Mouse (Mus musculus) embryonic facial prominence, embryonic 12.5 days (tissue): Measurements from ENCODE around the gene Slc35g2. TPM values are rescaled to one million over a fixed set of nuclear protein-coding genes. Genes with fewer than 3 reads are reported as not detected.

Experiments used
- ATAC-seq: fragments of 200-750 bp; cut with Nextera tagmentation; 2 replicates; pipeline ENCODE4 v1.8.0; 2017; ENCODE audit not compliant: insufficient number of reproducible peaks, insufficient read depth, low FRiP score, low TSS enrichment
- H3K27ac ChIP-seq: fragments of 300-500 bp; sonication (generic); 2 replicates; pipeline ENCODE4 v1.5.1; 2016; ENCODE audit warnings: mild to moderate bottlenecking
- H3K27me3 ChIP-seq: fragments of 300-500 bp; sonication (generic); 2 replicates; pipeline ENCODE4 v1.6.1; 2016; ENCODE audit warnings: mild to moderate bottlenecking, moderate library complexity
- H3K36me3 ChIP-seq: fragments of 300-500 bp; sonication (generic); 2 replicates; pipeline ENCODE4 v1.6.1; 2016; ENCODE audit warnings: mild to moderate bottlenecking
- H3K4me1 ChIP-seq: fragments of 300-500 bp; sonication (generic); 2 replicates; pipeline ENCODE4 v1.6.1; 2016
- H3K4me2 ChIP-seq: fragments of 300-500 bp; sonication (generic); replicated peaks from 2 replicates; pipeline ENCODE4 v1.6.1; 2016; ENCODE audit warnings: mild to moderate bottlenecking, moderate library complexity
- H3K4me3 ChIP-seq: fragments of 300-500 bp; sonication (generic); 2 replicates; pipeline ENCODE4 v1.5.1; 2016; ENCODE audit warnings: mild to moderate bottlenecking
- H3K9ac ChIP-seq: fragments of 300-500 bp; sonication (generic); 2 replicates; pipeline ENCODE4 v1.6.1; 2016; ENCODE audit warnings: mild to moderate bottlenecking, moderate library complexity
- H3K9me3 ChIP-seq: fragments of 300-500 bp; sonication (generic); 2 replicates; pipeline ENCODE4 v1.6.1; 2016; ENCODE audit warnings: mild to moderate bottlenecking, moderate library complexity
- WGBS: fragments of 180-500 bp; shearing (Covaris S2); methylation state at CpG from one replicate; pipeline ENCODE4 v1.1.7; 2016; 5-methylcytosine and 5-hydroxymethylcytosine counted together
- polyA plus RNA-seq: library from polyadenylated mRNA; unstranded; fragments of >200 nt; fragmentation: Nextera tagmentation; extraction: Ambion mirVana; gene quantifications from 2 replicates; pipeline ENCODE4 v1.2.1, GENCODE M21; 2016

Slc35g2 gene
- polyA plus RNA-seq, 1 experiment from 2014 or later = 4.4 TPM

DNA sequence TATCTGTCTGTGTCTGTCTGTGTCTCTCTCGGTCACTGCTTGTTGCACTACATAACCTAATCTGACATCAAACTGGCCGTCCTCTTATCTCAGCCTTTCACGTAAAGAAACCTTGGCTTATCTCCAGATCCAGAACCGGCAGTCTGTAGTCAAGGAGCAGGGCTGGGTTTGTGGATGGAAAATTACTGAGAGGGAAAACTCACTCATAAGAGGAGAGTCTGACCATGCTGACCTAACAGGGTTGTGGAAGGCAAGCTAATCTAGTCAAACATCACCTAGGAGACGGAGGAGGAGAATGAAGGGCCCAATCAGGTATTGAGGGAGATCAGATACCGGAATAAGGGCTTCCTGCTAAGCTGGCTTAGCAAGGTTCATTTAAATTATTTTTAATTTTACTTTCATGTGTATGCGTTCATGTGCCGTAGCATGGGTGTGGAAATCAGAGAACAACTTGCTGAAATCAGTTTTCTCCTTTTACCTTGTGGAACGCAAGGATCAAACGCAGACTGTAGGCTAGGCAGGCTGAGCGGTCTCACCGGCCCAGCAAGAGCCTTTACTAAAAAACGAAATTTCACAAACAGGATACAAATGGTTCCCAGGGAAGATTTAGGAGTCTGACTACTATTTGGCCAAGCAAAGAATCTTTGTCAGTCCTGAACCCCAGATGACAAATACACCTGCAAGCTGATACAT, 12.1 kb upstream of the Slc35g2 start:
- ATAC-seq = no peak
- Histone ChIP-seq H3K36me3 (no peaks in the 10 kb centered on the region), H3K4me3 (no peak overlapping the region), H3K27ac (no peak overlapping the region), H3K9me3 (no peaks in the 10 kb centered on the region), H3K4me1 (peaks cover 13% of the 10 kb centered on the region), H3K9ac (no peak overlapping the region), H3K4me2 (no peak overlapping the region), H3K27me3 (no peaks in the 10 kb centered on the region)
- 66% methylated on average over 13 of the region's 13 CpGs for WGBS

DNA sequence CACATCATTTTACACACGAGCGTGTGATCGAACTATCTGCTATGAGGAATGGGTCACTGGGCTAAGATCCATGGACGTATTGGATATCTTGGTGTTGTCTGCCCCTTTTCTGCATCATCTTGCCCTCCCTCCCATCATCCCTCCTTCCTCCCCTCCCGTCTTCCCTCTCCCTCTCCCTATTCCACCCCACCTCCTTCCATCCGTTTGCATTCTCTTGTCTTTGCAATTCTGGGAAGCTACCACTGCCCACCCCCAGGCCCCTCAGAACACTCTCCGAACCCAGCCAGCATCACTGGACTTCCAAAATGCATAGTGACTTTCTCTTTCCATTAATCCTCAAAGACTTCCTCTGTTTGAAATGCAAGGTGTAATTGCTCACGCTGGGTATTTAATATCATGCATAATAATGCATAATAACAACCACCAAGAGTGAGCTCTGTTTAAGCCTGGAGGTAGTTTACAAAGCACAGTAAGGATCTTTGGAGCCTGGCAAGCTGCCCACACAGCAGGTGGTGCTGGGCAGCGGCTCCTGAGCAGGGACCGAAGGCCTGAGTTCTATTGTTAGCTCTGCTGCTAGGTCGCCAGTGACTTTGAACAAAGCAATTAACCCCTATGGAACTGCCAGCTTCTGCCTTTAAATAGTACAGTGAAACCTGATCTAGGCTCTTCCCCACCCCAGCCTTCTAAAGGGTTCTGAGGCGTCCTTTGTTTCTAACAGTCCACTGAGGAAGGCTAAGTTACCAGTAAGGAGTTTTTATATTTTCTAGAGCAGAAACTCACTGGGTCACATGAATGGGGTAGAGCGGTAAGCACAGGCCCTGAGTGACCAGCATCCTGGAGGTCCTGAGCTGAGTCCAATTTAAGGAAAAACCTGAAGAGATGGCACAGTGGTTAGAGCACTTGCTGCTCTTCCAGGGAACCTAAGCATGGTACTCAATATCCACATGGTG, 10.9 kb upstream of the Slc35g2 start:
- Histone ChIP-seq H3K36me3 (no peaks in the 10 kb centered on the region), H3K4me3 (no peak overlapping the region), H3K4me1 (peaks cover 13% of the 10 kb centered on the region), H3K4me2 (no peak overlapping the region), H3K9ac (no peak overlapping the region), H3K9me3 (no peaks in the 10 kb centered on the region), H3K27ac (0 out of 2 replicates have a peak overlapping the region, but pooled peaks have one; percentile 23), H3K27me3 (no peaks in the 10 kb centered on the region)
- 37% methylated on average over 13 of the region's 13 CpGs for WGBS
- peak; percentile 82 for ATAC-seq

DNA sequence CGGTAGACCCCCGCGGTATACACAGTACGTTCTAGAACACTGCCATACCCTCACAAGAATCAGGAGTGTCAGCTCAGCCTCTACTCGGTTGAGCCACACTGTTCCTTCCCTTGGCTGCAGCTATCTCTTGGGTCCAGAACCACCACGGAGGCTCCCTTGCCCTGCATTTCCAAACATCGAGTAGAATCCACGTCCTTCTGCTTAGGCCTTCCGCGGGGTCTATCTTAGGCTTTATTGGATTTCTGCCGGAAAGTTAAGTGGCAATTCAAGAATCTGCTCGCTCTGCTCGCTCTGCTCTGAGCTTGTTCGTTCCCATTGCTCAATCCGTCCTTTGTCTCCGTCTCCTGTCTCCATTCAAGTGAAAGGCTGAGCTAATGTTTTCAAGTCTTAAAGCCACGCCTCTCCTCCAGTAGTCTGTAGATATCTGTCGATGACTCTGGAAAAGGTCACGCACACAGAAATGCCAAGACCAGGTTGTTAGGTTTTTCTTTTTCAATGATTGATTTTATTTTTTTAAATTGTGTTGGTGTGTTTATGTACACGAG, 9.4 kb upstream of the Slc35g2 start:
- Histone ChIP-seq H3K9me3 (no peaks in the 10 kb centered on the region), H3K4me2 (no peak overlapping the region), H3K4me1 (peaks cover 13% of the 10 kb centered on the region), H3K9ac (no peak overlapping the region), H3K27me3 (no peaks in the 10 kb centered on the region), H3K4me3 (no peak overlapping the region), H3K27ac (no peak overlapping the region), H3K36me3 (no peaks in the 10 kb centered on the region)
- 62% methylated on average over 20 of the region's 20 CpGs for WGBS
- ATAC-seq = no peak

DNA sequence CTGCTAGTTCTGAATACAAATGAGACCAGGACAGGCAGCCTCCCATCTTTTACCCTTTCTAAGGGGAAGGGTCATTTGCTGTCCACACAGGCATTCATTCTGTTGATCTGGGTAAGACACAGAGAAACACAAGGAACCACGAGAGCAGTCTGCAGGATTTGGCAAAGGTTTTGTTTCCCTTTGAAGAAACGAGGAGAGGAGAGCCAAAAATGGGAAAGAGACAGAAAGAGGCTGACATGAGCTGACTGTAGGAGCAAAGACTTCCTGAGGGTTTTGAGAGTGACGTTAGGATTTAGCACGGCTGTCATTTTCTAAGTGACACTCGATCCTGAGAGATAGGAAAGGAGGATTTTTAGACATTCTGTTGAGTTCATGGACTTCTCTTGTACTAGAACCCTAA, 3.1 kb upstream of the Slc35g2 start:
- 58% methylated on average over 5 of the region's 5 CpGs for WGBS
- H3K27ac ChIP-seq = no peak overlapping the region
- H3K9ac ChIP-seq = no peak overlapping the region
- no peak overlapping the region for H3K4me3 ChIP-seq
- H3K9me3 ChIP-seq = no peaks in the 10 kb centered on the region
- H3K27me3 ChIP-seq = peaks cover 4% of the 10 kb centered on the region; the same call in 1 of the 2 replicates
- no peak for ATAC-seq
- H3K36me3 ChIP-seq = no peaks in the 10 kb centered on the region
- peaks cover 6% of the 10 kb centered on the region; the same call in 1 of the 2 replicates for H3K4me1 ChIP-seq
- H3K4me2 ChIP-seq = no peak overlapping the region

DNA sequence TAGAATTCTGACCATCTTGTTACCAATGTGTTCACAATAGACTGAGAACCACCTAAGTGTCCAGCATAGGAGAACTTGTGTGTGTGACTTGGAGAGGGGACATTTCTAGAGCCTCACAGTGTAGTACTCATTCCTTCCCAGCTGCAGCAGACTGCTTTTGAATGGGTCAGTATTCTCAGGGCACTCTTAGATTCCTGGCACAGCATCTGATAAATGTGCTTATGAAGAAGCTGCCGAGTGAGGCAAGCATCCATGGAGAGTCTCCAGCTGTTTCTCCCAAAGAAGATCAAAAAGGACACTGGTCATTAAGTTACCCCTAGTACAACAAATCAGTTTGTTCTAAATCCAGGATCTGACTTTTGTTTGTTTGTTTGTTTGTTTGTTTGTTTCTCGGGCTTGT, 2.4 kb upstream of the Slc35g2 start:
- no peak for ATAC-seq
- Histone ChIP-seq H3K9ac (no peak overlapping the region), H3K9me3 (no peaks in the 10 kb centered on the region), H3K27ac (no peak overlapping the region), H3K4me2 (no peak overlapping the region), H3K4me3 (no peak overlapping the region), H3K4me1 (peaks cover 6% of the 10 kb centered on the region; the same call in 1 of the 2 replicates), H3K27me3 (peaks cover 4% of the 10 kb centered on the region; the same call in 1 of the 2 replicates), H3K36me3 (no peaks in the 10 kb centered on the region)
- whole genome bisulfite sequencing = 60% methylated on average over 2 of the region's 2 CpGs

DNA sequence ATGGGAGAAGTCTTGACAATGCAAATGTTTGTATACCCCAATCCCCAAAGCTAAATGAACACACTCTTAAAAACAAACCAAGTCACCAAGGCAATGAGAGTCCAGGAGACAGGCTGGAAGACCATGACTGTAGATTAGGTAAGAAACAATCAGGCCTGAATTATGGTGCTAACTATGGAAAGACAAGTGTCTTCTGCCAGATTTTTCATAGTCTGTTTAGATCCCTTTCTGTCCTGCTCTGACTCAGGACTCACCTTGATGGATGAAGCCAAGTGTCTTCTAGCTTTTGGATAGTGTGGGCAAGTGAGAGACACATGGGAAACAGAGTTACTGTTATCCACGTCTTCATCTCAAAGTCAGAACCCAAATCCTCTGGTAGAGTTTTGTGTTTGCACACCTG, 621 bp upstream of the Slc35g2 start:
- H3K4me2 ChIP-seq = peak overlapping the region; percentile 73
- 82% methylated on average over 1 of the region's 1 CpGs for WGBS
- H3K4me3 ChIP-seq = peak overlapping the region; percentile 68; the same call in 1 of the 2 replicates
- no peak overlapping the region for H3K9ac ChIP-seq
- ATAC-seq = no peak
- no peaks in the 10 kb centered on the region for H3K9me3 ChIP-seq
- peaks cover 4% of the 10 kb centered on the region; the same call in 1 of the 2 replicates for H3K27me3 ChIP-seq
- peaks cover 6% of the 10 kb centered on the region; the same call in 1 of the 2 replicates for H3K4me1 ChIP-seq
- no peaks in the 10 kb centered on the region for H3K36me3 ChIP-seq
- no peak overlapping the region for H3K27ac ChIP-seq

DNA sequence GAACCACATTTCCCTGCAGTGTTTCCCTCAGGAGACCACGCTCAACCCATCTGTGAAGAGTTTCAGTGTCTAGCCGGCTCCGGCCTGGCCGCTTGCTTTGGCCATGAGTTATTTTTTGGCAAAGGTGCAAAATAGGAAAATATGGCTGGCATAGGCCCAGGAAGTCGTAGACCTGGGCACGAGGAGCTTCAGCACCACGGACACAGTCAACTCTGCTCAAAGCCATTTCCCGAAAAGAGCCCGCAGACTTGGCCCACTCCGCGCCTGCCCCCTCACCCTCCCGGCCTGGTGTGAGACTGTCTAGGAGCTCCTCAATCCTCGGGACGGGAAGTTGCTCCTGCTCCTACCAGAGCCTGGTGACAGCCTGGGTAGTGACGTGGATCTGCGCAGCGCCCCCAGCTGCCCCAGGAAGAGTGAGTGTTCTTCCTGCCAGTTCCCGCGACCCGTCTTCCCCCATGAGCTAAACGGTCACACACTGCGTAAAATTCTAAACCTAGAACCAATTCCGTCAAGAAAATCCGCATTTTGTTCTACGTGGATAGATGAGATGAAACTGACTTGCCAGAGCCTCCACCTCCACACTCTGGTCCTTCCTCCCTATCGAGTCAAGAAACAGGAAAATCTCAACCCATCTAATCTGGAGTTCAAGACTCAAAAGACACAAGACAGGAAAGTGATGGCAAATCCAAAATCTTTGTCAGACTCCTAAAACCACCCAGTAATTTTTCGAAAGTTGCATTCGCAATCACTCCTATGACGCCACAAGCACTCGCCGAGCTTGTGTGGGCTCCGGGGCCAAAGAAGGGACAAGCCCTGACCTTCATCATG, 878 bp downstream of the Slc35g2 start:
- Histone ChIP-seq H3K27me3 (peaks cover 4% of the 10 kb centered on the region; the same call in 1 of the 2 replicates), H3K9ac (peak overlapping the region; percentile 69), H3K4me2 (peak overlapping the region; percentile 73), H3K4me1 (peaks cover 6% of the 10 kb centered on the region; the same call in 1 of the 2 replicates), H3K4me3 (peak overlapping the region; percentile 68), H3K27ac (no peak overlapping the region), H3K9me3 (no peaks in the 10 kb centered on the region), H3K36me3 (no peaks in the 10 kb centered on the region)
- 0 out of 2 replicates have a peak, but pooled peaks have one; percentile 59 for ATAC-seq
- 10% methylated on average over 32 of the region's 32 CpGs for whole genome bisulfite sequencing

DNA sequence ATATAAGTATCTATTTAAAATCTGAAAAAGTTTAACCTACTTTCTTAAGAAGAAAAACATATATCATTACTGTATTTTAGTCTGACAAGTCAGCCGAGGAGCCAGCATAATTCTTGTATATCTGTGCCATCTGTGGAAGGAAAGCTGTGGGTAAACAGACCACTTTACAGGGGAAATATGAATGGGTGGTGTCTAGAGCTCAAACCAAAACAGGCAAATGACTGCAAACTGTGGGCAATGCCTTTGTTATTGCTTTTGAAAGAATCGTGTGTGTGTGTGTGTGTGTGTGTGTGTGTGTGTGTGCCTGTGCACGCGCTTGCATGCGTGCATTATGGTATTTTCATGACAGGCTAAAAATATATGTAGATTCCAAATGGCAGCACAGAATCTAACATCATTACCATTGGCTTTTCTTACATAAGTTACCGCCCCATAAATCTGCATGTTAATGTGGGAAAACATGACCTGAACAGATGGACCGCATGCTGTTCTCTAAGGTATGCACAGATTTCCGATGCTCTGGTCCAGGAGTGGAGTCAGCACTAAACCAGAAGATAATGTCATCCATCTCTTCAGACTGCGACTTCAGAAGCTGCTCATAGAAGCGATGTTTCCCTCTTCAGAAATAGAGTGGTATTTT, 10.5 kb downstream of the Slc35g2 start:
- Histone ChIP-seq H3K9me3 (no peaks in the 10 kb centered on the region), H3K36me3 (no peaks in the 10 kb centered on the region), H3K27ac (no peak overlapping the region), H3K9ac (no peak overlapping the region), H3K4me2 (no peak overlapping the region), H3K27me3 (no peaks in the 10 kb centered on the region), H3K4me1 (no peaks in the 10 kb centered on the region), H3K4me3 (no peak overlapping the region)
- no peak for ATAC-seq
- WGBS = 91% methylated on average over 10 of the region's 10 CpGs

DNA sequence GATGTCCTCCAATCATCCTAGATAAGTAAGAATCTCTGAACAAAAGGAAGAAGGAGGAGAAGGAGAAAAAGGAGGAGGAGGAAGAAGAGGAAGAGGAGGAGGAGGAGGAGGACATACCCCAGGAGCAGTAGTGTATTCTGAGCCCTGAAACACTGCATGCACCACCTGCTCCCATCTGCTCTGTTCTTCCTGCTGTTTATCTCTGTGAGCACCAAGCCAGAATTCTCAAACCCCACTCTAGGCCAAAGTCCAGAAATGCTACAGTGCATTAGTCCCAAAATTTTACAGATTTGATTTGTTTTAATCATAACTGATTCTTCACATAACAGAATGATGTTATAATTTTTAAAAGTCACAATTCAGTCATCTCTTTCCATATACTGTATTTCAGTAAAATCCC, 11.9 kb downstream of the Slc35g2 start:
- no peaks in the 10 kb centered on the region for H3K9me3 ChIP-seq
- H3K27ac ChIP-seq = no peak overlapping the region
- no peaks in the 10 kb centered on the region for H3K36me3 ChIP-seq
- H3K27me3 ChIP-seq = no peaks in the 10 kb centered on the region
- H3K9ac ChIP-seq = no peak overlapping the region
- H3K4me1 ChIP-seq = no peaks in the 10 kb centered on the region
- ATAC-seq = no peak
- H3K4me2 ChIP-seq = no peak overlapping the region
- no peak overlapping the region for H3K4me3 ChIP-seq

DNA sequence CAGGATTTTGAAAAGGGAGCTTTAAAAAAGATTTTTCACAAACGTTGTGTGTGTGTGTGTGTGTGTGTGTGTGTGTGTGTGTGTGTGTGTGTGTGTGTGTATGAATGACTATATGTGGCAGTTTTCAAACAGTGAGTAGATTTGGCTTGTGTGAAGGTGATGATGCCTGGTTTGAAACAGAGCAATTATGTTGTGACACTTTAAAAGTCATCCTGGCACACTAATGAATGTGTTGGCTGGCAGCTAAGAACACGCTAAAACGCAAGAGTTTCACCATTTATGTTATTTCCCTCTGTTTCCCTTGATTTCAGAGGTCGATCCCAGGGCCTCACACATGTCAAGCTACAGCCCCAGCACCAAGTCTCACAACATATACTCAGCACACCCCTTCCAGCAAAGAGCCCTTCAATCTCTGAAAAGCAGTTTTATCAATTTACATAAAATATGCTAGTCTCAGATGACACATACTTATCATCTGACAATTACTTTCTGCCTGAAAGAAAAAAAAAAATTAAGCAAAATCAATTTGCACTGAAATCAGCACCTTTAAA, 12.8 kb downstream of the Slc35g2 start:
- WGBS = 73% methylated on average over 4 of the region's 4 CpGs
- no peak for ATAC-seq
- H3K9me3 ChIP-seq = no peaks in the 10 kb centered on the region

More for the DNA sequence above, 12.8 kb downstream of the Slc35g2 start:
- Histone ChIP-seq H3K27me3 (no peaks in the 10 kb centered on the region), H3K4me2 (no peak overlapping the region), H3K27ac (no peak overlapping the region), H3K36me3 (no peaks in the 10 kb centered on the region), H3K9ac (no peak overlapping the region), H3K4me1 (no peaks in the 10 kb centered on the region), H3K4me3 (no peak overlapping the region)
